Mouse (Mus musculus) heart, embryonic 16.5 days (tissue): ENCODE measurements around the gene Dio1. TPM values are rescaled to one million over a fixed set of nuclear protein-coding genes. Genes with fewer than 3 reads are reported as not detected.
A peak's percentile ranks its signal among the peaks of the same experiment; 100 is the strongest.

Source experiments
- ATAC-seq: fragments of 200-750 bp; cut with Nextera tagmentation; replicated peaks from 2 replicates; pipeline ENCODE4 v1.8.0; 2017; ENCODE audit warnings: moderate number of reproducible peaks; ENCODE audit not compliant: insufficient read depth, low FRiP score; ENCODE audit errors: extremely low read depth
- H3K27ac ChIP-seq: fragments of 300-500 bp; sonication (generic); 2 replicates; pipeline ENCODE4 v1.5.1; 2014; ENCODE audit warnings: mild to moderate bottlenecking, low read length, control low read depth, moderate library complexity
- H3K27me3 ChIP-seq: fragments of 300-500 bp; sonication (generic); 2 replicates; pipeline ENCODE4 v1.6.1; 2014; ENCODE audit warnings: low read length, mixed read lengths; ENCODE audit not compliant: control insufficient read depth, insufficient read depth
- H3K36me3 ChIP-seq: fragments of 300-500 bp; sonication (generic); 2 replicates; pipeline ENCODE4 v1.6.1; 2014; ENCODE audit not compliant: control insufficient read depth, insufficient read depth
- H3K4me1 ChIP-seq: fragments of 300-500 bp; sonication (generic); 2 replicates; pipeline ENCODE4 v1.6.1; 2014; ENCODE audit warnings: low read length, mixed read lengths; ENCODE audit not compliant: control insufficient read depth, insufficient read depth
- H3K4me2 ChIP-seq: fragments of 300-500 bp; sonication (generic); 2 replicates; pipeline ENCODE4 v1.6.1; 2014; ENCODE audit warnings: low read depth, mild to moderate bottlenecking, control low read depth, low read length
- H3K4me3 ChIP-seq: fragments of 300-500 bp; sonication (generic); 2 replicates; pipeline ENCODE4 v1.5.1; 2014; ENCODE audit warnings: mild to moderate bottlenecking, control low read depth, low read length
- H3K9ac ChIP-seq: fragments of 300-500 bp; sonication (generic); 2 replicates; pipeline ENCODE4 v1.6.1; 2014; ENCODE audit warnings: low read length, control low read depth
- H3K9me3 ChIP-seq: fragments of 300-500 bp; sonication (generic); replicated peaks from 2 replicates; pipeline ENCODE4 v1.6.1; 2016; ENCODE audit warnings: low read length; ENCODE audit not compliant: control insufficient read depth
- WGBS: fragments of 180-500 bp; shearing (Covaris S2); extraction: QIAGEN DNeasy Blood & Tissue Kit; methylation state at CpG from one replicate; pipeline ENCODE4 v1.1.7; 2014; 5-methylcytosine and 5-hydroxymethylcytosine counted together
- polyA plus RNA-seq: library from polyadenylated mRNA; unstranded; fragments of >200 nt; fragmentation: Nextera tagmentation; extraction: Ambion mirVana; gene quantifications from 2 replicates; pipeline ENCODE4 v1.2.1, GENCODE M21; 2015

The Dio1 gene
- polyA plus RNA-seq, 1 experiment from 2014 or later = 0.91 TPM

GRCm38 (mm10) chr4:107260001-107260400 lies 47.0 kb downstream of the Dio1 start:
- Histone ChIP-seq H3K27ac (peak overlapping the region; percentile 39; the same call in 1 of the 2 replicates), H3K4me3 (no peak overlapping the region), H3K9ac (no peak overlapping the region), H3K9me3 (peaks cover 2% of the 10 kb centered on the region; the same call in 1 of the 2 replicates), H3K4me2 (no peak overlapping the region), H3K27me3 (no peaks in the 10 kb centered on the region), H3K36me3 (peaks cover 4% of the 10 kb centered on the region; the same call in 1 of the 2 replicates), H3K4me1 (peaks cover 4% of the 10 kb centered on the region; the same call in 1 of the 2 replicates)
- ATAC-seq = peak; percentile 70
- 31% methylated on average over 4 of the region's 4 CpGs for WGBS

- Histone ChIP-seq H3K36me3 (no peaks in the 10 kb centered on the region), H3K27me3 (no peaks in the 10 kb centered on the region), H3K9me3 (no peaks in the 10 kb centered on the region), H3K4me3 (peak overlapping the region; percentile 92), H3K9ac (peak overlapping the region; percentile 92), H3K27ac (peak overlapping the region; percentile 81), H3K4me1 (peaks cover 25% of the 10 kb centered on the region), H3K4me2 (peak overlapping the region; percentile 80)
- 31% methylated on average over 3 of the region's 3 CpGs for WGBS
- no peak for ATAC-seq
Observed at GRCm38 (mm10) chr4:107254414-107254813, 52.6 kb downstream of the Dio1 start.

- peak within 1 kb of the TSS; percentile 92 for H3K9ac ChIP-seq
- peak within 1 kb of the TSS; percentile 81 for H3K27ac ChIP-seq
- no peaks in the 10 kb centered on the region for H3K9me3 ChIP-seq
- peak within 1 kb of the TSS; percentile 88 for H3K4me2 ChIP-seq
- H3K4me3 ChIP-seq = peak within 1 kb of the TSS; percentile 92
- peak; percentile 97 for ATAC-seq
- H3K36me3 ChIP-seq = no peaks in the 10 kb centered on the region
- under 1% methylated on average over 99 of the region's 101 CpGs for WGBS
- H3K4me1 ChIP-seq = peaks cover 30% of the 10 kb centered on the region
- H3K27me3 ChIP-seq = no peaks in the 10 kb centered on the region
Observed at GRCm38 (mm10) chr4:107253125-107254091, 53.6 kb downstream of the Dio1 start, which contains the start of the genes Lrrc42 and Hspb11. Gene Lrrc42 (minus strand): TSS chr4:107253532. Gene Hspb11 (plus strand): TSS chr4:107253593.

- Histone ChIP-seq H3K27me3 (no peaks in the 10 kb centered on the region), H3K9me3 (no peaks in the 10 kb centered on the region), H3K27ac (0 out of 2 replicates have a peak overlapping the region, but pooled peaks have one; percentile 4), H3K36me3 (no peaks in the 10 kb centered on the region), H3K9ac (peak overlapping the region; percentile 92), H3K4me3 (peak overlapping the region; percentile 92), H3K4me1 (peaks cover 33% of the 10 kb centered on the region), H3K4me2 (peak overlapping the region; percentile 88)
- no peak for ATAC-seq
- WGBS = 3% methylated on average over 11 of the region's 11 CpGs
Observed at GRCm38 (mm10) chr4:107252522-107252921, 54.4 kb downstream of the Dio1 start.

GRCm38 (mm10) chr4:107250494-107250893 lies 56.5 kb downstream of the Dio1 start:
- Histone ChIP-seq H3K27me3 (no peaks in the 10 kb centered on the region), H3K9me3 (no peaks in the 10 kb centered on the region), H3K4me3 (no peak overlapping the region), H3K36me3 (no peaks in the 10 kb centered on the region), H3K4me1 (peaks cover 45% of the 10 kb centered on the region), H3K4me2 (no peak overlapping the region), H3K27ac (no peak overlapping the region), H3K9ac (no peak overlapping the region)
- ATAC-seq = no peak
- WGBS = 14% methylated on average over 4 of the region's 4 CpGs

GRCm38 (mm10) chr4:107249471-107249870 lies 57.5 kb downstream of the Dio1 start:
- Histone ChIP-seq H3K27ac (peak overlapping the region; percentile 16; the same call in 1 of the 2 replicates), H3K9ac (no peak overlapping the region), H3K9me3 (no peaks in the 10 kb centered on the region), H3K4me1 (peaks cover 54% of the 10 kb centered on the region), H3K36me3 (no peaks in the 10 kb centered on the region), H3K4me2 (no peak overlapping the region), H3K27me3 (no peaks in the 10 kb centered on the region), H3K4me3 (no peak overlapping the region)
- no peak for ATAC-seq
- WGBS = 23% methylated on average over 2 of the region's 2 CpGs

GRCm38 (mm10) chr4:107248061-107248460 lies 58.9 kb downstream of the Dio1 start:
- H3K9ac ChIP-seq = no peak overlapping the region
- ATAC-seq = no peak
- H3K27ac ChIP-seq = peak overlapping the region; percentile 35

GRCm38 (mm10) chr4:107247110-107247509 lies 59.9 kb downstream of the Dio1 start:
- 61% methylated on average over 9 of the region's 9 CpGs for WGBS
- no peak for ATAC-seq
- peaks cover 58% of the 10 kb centered on the region for H3K4me1 ChIP-seq
- H3K27ac ChIP-seq = peak overlapping the region; percentile 6; the same call in 1 of the 2 replicates
- H3K36me3 ChIP-seq = no peaks in the 10 kb centered on the region
- H3K9ac ChIP-seq = no peak overlapping the region; the same call in 1 of the 2 replicates
- H3K27me3 ChIP-seq = no peaks in the 10 kb centered on the region
- no peak overlapping the region for H3K4me2 ChIP-seq
- H3K9me3 ChIP-seq = no peaks in the 10 kb centered on the region
- H3K4me3 ChIP-seq = no peak overlapping the region

More at GRCm38 (mm10) chr4:107248061-107248460, 58.9 kb downstream of the Dio1 start:
- Histone ChIP-seq H3K36me3 (no peaks in the 10 kb centered on the region), H3K4me3 (no peak overlapping the region), H3K4me2 (no peak overlapping the region), H3K9me3 (no peaks in the 10 kb centered on the region), H3K4me1 (peaks cover 60% of the 10 kb centered on the region), H3K27me3 (no peaks in the 10 kb centered on the region)
- 78% methylated on average over 3 of the region's 3 CpGs for WGBS

GRCm38 (mm10) chr4:107246040-107246439 lies 60.9 kb downstream of the Dio1 start:
- Histone ChIP-seq H3K9me3 (no peaks in the 10 kb centered on the region), H3K4me2 (no peak overlapping the region), H3K4me3 (no peak overlapping the region), H3K27me3 (no peaks in the 10 kb centered on the region), H3K4me1 (peaks cover 54% of the 10 kb centered on the region), H3K36me3 (peaks cover 6% of the 10 kb centered on the region), H3K9ac (no peak overlapping the region), H3K27ac (no peak overlapping the region; the same call in 1 of the 2 replicates)
- WGBS = 32% methylated on average over 1 of the region's 1 CpGs
- no peak for ATAC-seq
